Mouse (Mus musculus): Measurements from ENCODE around the gene Prss40.
A peak's percentile ranks its signal among the peaks of the same experiment; 100 is the strongest.

Prss40 gene

GRCm38 (mm10) chr1:34560843-34561242, at the start of gene Prss40:
Gene Prss40, minus strand, starts transcription at chr1:34560943.
- DNase-seq (ENCODE audit: low spot score in 2 of 2) = no peak

GRCm38 (mm10) chr1:34602363-34602762, 41.6 kb upstream of the Prss40 start:
- peak in 1 of 2 experiments; percentile 64 for DNase-seq (ENCODE audit: low spot score in 2 of 2)

- no peak for DNase-seq (ENCODE audit: low spot score in 2 of 2)
These were observed 40.7 kb upstream of the Prss40 start for GRCm38 (mm10) chr1:34601323-34602047.

GRCm38 (mm10) chr1:34600000-34600399, 39.3 kb upstream of the Prss40 start:
- DNase-seq (ENCODE audit: low spot score in 2 of 2) = no peak

GRCm38 (mm10) chr1:34587298-34588096, 26.8 kb upstream of the Prss40 start:
- no peak for DNase-seq (ENCODE audit: low spot score in 2 of 2)

- DNase-seq (ENCODE audit: low spot score in 2 of 2) = no peak
These were observed 24.0 kb upstream of the Prss40 start for GRCm38 (mm10) chr1:34584736-34585135.

- peak in 1 of 2 experiments; percentile 73 for DNase-seq (ENCODE audit: low spot score in 2 of 2)
These were observed 23.1 kb upstream of the Prss40 start for GRCm38 (mm10) chr1:34583821-34584263.

GRCm38 (mm10) chr1:34582218-34582617, 21.5 kb upstream of the Prss40 start:
- DNase-seq (ENCODE audit: low spot score in 2 of 2) = no peak

GRCm38 (mm10) chr1:34579782-34580356, 19.1 kb upstream of the Prss40 start:
- peak in 1 of 2 experiments; percentile 40 for DNase-seq (ENCODE audit: low spot score in 2 of 2)

- DNase-seq (ENCODE audit: low spot score in 2 of 2) = peak; percentile 33 to 77
These were observed 18.4 kb upstream of the Prss40 start, which contains the start of gene Amer3 for GRCm38 (mm10) chr1:34578851-34579781. Gene Amer3, plus strand, starts transcription at chr1:34579657.

GRCm38 (mm10) chr1:34573221-34573620, 12.5 kb upstream of the Prss40 start:
- no peak for DNase-seq (ENCODE audit: low spot score in 2 of 2)

- peak; percentile 53 to 69 for DNase-seq (ENCODE audit: low spot score in 2 of 2)
These were observed 10.7 kb upstream of the Prss40 start for GRCm38 (mm10) chr1:34571431-34571830.

- DNase-seq (ENCODE audit: low spot score in 2 of 2) = no peak
These were observed 9.1 kb upstream of the Prss40 start for GRCm38 (mm10) chr1:34569876-34570275.

GRCm38 (mm10) chr1:34568120-34568519, 7.4 kb upstream of the Prss40 start:
- DNase-seq (ENCODE audit: low spot score in 2 of 2) = no peak

- DNase-seq (ENCODE audit: low spot score in 2 of 2) = no peak
These were observed 3.8 kb upstream of the Prss40 start for GRCm38 (mm10) chr1:34564383-34565045.

- DNase-seq (ENCODE audit: low spot score in 2 of 2) = no peak
These were observed 6.5 kb downstream of the Prss40 start for GRCm38 (mm10) chr1:34554275-34554674.

- no peak for DNase-seq (ENCODE audit: low spot score in 2 of 2)
These were observed 7.1 kb downstream of the Prss40 start for GRCm38 (mm10) chr1:34553690-34554089.

GRCm38 (mm10) chr1:34547074-34547473, 13.7 kb downstream of the Prss40 start:
- DNase-seq (ENCODE audit: low spot score in 2 of 2) = no peak

- DNase-seq (ENCODE audit: low spot score in 2 of 2) = no peak
These were observed 23.8 kb downstream of the Prss40 start for GRCm38 (mm10) chr1:34536767-34537485.

- no peak for DNase-seq (ENCODE audit: low spot score in 2 of 2)
These were observed 24.4 kb downstream of the Prss40 start for GRCm38 (mm10) chr1:34536291-34536766.
